Mouse (Mus musculus): ENCODE measurements around the gene Faf2.
A peak's percentile ranks its signal among the peaks of the same experiment; 100 is the strongest.

The Faf2 gene

DNA sequence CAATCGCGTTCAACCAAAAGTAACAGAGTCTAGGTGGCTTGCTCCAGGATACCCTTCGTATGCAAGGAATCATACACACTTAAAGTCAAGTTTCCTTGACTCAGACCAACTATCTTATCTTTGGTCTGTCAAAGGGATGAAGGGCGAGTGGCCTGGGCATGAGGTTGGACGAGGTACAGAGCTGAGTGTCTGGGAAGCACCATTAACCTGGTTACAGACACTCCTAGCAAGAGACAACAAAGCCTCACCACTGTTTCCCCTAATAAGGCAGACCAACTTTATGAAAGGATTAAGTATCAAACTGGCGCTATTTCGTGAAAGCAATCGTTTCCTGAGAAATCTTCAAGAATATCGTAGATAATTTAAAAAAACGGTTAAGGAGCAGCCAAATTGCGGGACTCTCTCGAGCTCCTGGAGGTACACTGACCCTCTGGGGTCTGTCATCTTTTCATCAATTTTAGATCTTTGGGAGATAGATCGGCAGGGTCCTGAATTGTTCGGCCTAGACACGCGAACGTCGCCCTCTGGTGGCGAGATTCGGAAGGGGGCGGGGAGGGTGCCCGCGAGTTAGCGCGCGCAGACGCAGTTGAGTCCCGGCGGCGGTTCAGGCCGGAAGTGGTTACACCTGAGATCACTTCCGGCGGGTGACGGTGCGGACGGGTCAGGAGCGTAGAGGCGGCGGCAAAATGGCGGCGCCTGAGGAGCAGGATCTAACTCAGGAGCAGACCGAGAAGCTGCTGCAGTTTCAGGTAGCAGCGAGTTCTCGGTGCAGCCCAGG lies at the start of gene Faf2:
Gene Faf2 (plus strand): TSS at position 630 of the 778 bp plus-strand sequence.
- DNase-seq (ENCODE audit: low spot score): peak; percentile 93

DNA sequence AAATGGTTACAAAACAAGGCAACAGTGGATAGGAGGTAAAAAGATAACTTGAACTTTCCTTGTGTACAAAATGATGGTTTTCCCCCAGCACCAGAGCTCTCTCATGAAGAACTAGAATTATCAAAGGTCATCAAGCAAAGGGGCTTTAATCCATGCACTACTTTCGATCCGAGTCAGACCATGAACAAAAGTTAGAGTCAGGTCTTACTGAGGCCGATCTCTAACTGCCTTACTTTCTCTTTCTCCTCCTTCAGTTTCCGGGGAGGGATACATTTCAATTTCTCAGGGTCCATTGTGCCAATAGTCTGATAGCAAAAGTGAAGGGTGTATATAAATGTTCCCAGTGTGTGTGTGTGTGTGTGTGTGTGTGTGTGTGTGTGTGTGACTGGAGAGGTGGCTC lies 49.0 kb upstream of the Faf2 start:
- DNase-seq (ENCODE audit: low spot score): no peak

DNA sequence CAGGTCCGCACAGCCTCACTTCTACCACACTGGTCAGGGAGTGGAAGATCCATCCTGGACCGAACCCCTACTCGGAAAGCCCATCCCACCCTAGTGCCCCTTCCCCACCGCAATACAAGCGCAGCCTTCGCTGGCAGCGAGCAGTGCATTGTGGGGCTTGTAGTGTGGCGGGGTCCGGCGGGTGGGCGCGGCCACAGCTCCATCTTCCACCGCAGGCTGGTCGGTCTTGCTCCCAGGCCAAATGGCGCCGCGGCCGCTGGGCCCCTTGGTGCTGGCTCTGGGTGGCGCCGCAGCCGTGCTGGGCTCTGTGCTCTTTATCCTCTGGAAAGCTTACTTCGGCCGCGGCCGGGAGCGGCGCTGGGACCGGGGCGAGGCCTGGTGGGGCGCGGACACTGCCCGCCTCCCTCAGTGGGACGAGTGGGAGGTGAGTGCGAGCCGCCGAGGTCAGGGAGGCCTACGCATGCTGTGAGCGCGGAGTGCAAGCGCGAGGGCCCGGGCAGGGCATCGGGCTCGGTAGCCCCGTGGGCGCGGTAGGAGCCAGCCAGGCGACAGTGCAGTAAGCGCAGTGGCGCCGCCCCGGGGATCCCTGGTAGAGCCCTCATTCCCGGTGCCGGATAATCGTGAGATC lies 46.6 kb upstream of the Faf2 start, which contains the start of gene Arl10:
Gene Arl10 (plus strand): TSS at position 162 of the 628 bp plus-strand sequence.
- no peak for DNase-seq (ENCODE audit: low spot score)

DNA sequence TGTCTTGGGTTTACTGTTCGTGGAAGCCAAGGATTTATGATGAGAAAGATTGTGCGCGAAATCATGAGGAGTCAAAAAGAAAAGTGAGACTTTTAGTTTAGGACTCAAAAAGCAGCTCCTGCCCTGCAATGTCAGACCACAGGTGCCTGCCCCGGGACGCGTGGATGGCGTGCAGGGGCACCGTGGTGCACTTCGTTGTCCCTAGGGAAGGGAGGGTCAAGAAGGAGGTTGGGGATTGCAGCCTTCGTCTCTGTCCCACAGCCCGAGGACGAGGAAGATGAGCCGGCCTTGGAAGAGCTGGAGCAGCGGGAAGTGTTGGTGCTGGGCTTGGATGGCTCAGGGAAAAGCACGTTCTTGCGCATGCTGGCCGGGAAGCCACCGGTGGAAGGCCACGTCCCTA lies 46.1 kb upstream of the Faf2 start:
- no peak for DNase-seq (ENCODE audit: low spot score)

DNA sequence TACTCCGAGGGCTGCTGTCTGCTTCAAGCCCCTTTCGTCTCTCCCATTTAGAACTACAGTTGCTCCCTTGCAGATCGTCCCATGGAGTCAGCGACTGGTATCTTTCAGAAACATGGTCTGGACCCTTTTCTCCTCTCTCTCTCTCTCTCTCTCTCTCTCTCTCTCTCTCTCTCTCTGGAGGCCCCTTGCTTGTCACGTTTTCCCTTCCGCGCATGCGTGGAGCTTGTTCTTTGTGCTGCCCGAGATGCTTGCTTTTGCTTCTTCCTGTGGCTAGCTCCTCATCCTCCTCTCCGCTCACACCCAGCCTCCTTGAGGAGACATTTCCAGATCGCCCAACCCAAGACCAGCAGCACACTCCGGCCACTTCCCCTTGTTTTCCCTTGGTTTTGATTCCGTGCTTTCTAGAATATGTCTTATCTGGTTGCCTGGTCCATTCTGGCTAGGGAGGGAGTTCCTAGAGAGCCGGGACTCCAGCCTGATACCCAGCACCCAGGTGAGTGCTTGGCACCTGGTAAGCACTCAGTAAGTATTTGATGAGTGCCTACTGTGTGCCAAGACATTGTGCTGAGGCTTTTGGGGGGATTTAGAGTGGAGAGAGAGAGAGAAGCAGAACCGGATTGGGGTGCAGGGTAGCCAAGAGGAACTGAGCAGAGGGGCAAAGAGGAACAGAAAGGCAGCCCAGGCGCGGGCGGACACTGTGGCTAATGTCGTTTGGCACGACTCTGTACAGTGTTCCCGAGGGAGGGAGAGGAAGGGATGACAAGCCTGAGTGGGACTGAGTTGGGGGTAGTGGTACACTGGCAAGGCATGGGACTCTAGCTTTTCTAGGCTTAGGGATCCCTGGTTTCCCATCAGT lies 43.7 kb upstream of the Faf2 start:
- DNase-seq (ENCODE audit: low spot score): no peak

DNA sequence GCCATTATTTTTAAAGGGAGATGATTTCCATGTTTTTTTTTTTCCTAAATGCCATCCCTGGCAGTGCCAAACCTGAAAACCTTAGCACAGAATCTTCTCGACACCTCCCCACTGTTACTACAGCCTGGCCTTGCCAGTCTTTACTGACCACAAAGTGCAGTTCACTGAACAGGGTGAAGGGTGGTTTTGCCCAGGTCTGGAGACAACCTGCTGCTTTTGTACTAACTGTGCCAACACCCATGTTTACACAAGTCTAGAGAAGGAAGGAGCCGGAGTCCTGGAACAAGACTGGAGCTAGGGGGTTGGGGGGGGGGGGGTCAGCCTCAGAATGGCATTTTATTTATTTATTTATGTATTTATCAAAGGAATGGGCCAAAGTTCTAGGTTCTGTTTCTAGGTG lies 40.2 kb upstream of the Faf2 start:
- no peak for DNase-seq (ENCODE audit: low spot score)

DNA sequence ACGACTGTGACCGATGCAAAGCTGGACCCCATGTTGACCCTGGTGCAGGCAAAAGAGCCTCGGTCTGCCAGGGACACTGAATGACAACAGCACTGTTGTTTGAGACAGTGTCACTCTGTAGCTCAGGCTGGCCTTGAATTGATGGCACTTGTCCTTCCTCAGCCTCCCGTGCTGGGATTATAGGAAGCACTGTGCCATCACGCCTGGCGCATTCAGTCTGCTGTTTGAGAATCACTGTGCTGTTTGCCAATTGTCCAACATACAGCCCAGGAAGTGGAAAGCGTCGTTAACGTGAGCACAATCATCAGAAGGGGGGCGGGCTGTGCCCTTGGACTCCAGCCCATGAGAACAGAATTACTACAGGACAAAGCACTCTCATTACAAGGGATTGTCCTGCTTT lies 39.5 kb upstream of the Faf2 start:
- DNase-seq (ENCODE audit: low spot score): no peak

DNA sequence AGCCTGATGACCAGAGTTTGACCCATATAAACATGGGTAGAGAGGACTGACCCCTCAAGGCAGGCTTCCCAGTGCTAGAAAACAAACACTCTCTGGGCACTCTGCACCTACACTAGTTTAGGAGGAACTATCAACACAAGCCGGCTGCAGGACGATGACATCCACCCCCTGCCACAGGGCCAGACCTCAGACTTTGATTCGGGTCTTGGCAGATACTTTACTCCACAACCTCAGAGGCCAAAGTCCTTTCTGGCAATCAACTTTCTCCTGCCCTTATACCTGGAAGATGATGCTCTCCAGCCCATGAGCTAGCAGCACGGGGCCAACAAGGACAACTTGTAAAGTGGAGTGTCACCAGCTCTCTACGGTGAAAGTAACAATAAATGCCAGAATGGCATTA lies 38.7 kb upstream of the Faf2 start:
- DNase-seq (ENCODE audit: low spot score): no peak

DNA sequence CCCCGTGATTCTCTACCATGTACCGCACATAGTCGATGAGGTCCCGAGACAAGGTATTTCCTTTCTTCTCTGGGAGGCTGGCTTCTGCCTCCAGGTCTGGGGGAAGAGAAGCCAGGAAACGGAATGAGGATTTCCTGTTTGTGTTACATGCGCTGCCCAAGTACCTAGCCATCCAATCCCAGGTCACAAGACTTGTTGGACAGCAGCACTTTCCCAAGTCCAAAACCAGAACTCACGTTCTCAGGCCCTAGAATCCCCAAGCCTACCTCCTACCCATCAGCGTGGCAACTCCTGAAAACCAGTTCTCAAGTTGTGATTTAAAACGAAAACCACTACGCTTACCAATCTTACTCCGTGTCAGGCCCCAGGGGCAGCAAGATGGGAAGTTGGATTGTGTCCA lies 35.8 kb upstream of the Faf2 start:
- DNase-seq (ENCODE audit: low spot score): no peak

DNA sequence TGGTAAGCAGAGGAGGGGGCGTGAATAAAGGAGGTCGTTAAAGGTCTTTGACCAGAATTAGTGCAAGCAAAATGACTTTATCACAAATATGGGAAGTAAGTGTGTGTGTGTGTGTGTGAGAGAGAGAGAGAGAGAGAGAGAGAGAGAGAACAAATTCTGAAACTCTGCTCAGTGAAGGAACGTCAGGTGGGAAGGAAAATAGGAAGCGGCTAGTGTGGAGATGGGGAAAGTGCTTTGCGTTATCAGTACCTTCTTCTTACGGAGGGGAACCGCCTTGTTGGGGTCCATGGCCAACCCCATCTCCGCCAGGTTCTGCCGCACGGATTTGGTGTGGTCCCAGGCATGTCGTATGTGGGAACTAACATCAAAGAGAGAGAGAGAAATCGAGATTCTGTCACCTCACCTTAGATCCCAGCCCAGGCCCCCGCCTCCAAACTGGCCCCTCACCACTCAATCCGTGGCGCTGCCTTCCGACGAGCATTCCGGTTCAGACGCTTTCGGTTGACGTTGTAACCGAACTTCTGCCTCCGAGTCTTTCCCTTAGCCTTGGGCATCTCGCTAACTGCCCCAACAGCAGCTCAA lies 32.1 kb upstream of the Faf2 start:
- DNase-seq (ENCODE audit: low spot score): no peak

DNA sequence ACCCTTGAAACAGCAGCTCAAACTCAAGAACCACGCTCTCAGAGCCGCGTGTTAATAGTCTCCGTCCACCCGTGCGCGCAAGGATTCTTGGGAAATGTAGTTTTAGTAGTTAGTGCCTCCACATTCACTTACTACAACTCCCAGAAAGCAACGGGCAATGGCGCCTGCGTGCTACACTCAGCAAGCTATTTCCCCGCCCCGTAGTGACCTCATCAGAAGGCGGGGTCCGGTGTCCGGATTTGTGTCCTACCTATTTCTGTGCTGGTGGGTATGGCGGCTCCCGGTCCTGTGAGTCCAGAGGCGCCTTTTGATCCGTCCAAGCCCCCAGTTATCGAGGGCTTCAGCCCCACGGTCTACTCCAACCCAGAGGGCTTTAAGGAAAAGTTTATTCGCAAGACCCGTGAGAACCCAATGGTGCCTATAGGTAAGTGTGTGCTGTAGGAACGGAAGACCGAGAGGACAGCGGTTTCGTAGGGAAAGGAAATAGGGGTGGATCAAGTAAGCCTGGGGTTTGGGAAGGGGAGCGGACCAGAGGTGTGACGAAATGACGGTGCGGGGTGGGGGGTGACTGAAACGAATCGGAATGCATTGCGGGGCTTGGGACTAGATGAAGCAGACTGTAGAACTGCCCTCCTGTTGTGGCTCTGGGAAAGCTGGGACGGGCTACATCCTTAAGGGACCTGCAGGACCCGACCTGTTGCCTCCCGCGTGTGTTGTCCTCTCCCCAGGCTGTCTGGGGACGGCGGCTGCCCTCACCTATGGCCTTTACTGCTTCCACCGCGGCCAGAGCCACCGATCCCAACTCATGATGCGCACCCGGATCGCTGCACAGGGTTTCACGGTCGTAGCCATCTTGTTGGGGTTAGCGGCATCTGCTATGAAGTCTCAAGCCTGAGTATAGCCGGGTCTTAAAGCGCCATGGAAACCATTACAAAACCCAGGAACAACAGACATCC lies 31.3 kb upstream of the Faf2 start, which contains the start of the genes Nop16 and Higd2a:
Gene Nop16 (minus strand): TSS at position 95 of the 956 bp plus-strand sequence.
Gene Higd2a (plus strand): TSS at position 212 of the 956 bp plus-strand sequence.
- DNase-seq (ENCODE audit: low spot score): peak; percentile 99

DNA sequence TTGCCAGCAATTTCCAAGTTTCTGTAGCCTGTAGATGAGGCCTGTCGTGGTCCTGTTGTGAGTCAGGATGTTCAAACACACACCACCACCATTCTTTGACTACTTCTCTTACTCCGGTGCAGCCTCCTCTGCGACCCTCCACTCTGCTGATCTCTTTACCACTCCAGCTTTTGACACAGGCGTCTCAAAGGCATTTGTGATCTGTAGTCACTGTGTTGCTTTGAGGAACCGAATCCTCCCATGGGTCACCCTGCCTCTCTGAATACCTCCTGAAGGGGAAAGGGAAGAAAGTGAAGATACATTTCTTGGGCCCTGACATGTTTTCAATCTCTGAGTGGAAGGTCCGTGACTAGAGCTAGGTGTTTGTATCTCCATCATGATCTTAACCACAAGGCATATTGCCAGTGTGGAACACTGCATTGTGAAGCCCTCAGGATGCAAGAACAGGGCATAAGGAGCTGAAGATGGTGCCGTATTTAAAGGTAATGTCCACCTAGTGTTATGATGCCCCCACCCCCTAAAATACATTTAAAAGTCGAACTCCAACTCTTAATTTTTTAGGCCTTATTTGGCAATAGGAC lies 29.7 kb upstream of the Faf2 start:
- no peak for DNase-seq (ENCODE audit: low spot score)

DNA sequence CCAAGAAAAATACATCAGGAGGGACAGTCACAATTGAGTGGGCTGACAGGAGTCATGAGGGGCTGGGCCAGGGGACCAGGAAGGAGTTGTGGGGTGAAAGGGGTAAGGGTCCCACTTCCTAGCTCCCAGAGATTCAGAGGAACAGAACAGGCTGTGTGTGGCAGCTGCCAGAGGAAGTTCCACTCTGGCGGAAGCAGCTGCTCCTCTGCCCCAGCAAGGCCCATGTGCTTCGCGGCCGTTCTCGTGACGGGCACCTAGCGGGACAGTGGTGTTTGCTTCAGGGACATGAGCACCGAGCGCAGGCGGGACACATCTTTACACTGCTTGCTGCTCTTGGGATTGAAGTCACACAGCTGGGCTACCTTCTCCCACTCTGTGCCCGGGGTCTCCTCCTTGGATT lies 28.0 kb upstream of the Faf2 start:
- DNase-seq (ENCODE audit: low spot score): no peak

DNA sequence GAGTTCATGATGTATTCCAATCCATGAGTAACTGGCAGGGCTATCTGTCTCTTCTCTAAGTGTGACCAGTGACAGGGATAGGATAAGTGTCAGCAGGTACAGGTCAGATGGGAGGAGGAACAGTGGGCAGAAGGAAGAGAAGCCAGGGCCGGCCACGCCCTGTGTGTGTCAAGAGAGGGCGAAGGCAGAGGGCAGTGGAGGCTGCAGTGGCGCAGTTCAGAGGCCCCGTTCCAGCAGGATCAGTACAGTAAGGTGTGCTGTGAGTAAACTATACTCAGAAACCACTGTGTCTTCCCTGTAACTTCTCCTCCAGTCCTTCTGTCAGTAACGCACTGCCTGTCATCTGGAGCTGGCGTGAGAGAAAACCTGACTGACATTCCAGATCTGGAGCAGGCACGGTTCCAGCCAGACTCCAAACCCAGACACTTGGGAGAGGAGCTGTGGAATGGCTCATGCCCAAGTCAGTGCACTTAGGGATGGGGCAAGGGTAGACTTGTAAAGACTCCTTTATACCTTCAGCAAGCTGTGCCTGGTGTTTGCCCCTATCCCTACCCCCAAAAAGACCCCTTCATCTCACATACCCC lies 25.4 kb upstream of the Faf2 start:
- no peak for DNase-seq (ENCODE audit: low spot score)

DNA sequence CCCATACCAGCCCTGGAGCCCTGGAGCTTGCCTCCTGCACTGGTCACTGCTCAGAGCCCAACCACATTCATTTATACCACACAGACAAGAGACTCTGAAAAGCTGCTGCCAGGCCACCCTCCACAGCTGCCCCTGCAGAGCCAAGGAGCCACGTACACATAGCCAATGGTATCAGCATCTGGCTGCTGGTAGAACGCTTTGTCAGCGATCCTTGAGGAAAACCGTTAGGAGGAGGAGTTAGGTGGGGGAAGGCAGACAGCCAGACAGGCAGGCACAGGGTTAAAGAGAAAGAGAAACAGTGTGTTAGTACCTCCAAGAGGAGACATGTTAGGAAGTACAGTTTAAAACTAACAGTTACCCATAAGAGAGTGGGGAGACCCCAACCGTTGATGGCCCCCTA lies 24.7 kb upstream of the Faf2 start:
- no peak for DNase-seq (ENCODE audit: low spot score)

DNA sequence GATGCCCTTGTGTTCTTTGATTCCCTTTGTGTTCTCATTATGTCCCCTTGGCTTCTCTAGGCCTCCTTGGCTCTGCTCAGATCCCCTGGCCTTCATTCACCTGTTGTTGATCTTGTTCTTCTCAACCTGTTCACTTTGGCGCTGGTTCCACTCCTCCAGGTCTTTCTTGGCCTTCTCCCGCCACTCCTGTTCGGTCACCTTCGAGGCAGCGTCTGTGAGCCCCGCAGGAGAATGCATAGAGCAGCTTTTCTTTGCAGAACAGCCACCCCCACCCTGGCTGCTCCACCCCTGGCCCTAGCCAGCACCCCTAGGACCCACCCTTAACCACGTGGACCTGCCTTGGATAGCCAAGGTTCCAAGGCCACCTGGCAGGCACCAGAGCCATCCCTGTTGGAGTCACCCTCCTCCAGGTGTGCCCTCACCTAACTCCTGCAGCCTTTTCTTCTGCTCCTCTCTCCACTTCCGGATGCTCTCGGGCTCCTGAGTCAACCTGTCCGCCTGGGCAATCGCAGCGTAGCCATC lies 22.9 kb upstream of the Faf2 start:
- no peak for DNase-seq (ENCODE audit: low spot score)

DNA sequence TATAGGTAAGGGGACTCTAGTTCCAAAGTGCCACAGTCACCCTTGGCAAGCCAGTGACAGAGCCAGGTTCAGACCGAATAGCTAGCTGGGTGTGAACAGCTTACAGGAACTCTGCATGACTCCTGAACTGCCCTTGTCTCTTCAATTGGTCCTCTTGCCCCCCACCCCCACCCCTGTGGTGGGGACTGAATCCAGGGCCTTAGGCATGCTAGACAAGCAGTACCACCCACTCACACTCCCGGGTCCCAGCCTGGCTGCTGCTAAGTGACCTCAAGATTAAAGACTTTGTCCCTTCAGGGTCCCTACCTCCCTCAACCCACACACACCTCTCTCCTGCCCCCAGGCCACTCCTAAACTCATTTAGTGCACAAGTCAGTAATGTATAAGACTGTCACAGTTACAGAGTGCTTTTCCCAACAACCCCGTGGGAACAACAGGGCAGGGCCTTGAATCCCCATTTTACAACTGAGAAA lies 18.9 kb upstream of the Faf2 start:
- DNase-seq (ENCODE audit: low spot score): no peak

DNA sequence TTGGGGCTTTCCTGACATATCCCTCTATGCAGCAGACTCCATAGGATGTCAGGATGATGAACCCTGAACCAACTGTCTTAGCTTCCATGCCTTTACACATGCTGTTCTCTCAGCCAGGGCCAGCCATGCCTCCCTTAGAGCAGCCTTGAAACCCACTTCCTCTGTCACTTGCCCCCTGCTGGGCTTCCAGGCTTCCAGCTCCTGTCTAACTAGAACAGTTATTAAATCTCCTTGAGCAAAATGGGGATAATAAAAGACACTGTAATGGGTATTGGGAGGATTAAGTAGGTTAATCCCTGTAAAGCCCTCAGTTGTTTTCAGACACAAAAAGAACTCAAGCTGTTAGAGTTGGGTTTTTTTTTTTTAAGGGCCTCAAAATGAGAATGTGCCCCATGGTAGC lies 18.1 kb upstream of the Faf2 start:
- no peak for DNase-seq (ENCODE audit: low spot score)

DNA sequence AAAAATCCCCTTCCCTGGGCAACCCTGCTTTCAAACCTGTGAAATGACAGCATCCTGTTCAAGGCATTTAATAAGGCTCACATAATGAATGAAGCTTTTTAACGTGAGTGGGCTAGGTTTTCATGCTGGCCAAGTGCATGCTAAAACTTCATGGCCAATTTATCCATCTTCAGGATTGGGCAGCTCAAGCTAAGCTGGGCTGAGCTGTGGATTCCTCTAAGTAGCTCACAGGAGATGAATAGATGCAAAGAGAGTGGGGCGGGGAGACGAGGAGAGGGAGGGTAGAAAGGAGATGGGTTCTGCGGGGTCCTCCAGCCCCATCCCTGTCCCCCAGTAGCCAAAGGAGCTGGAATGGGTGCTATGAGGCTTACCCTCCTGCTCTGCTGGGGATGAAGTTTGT lies 17.4 kb upstream of the Faf2 start:
- no peak for DNase-seq (ENCODE audit: low spot score)

DNA sequence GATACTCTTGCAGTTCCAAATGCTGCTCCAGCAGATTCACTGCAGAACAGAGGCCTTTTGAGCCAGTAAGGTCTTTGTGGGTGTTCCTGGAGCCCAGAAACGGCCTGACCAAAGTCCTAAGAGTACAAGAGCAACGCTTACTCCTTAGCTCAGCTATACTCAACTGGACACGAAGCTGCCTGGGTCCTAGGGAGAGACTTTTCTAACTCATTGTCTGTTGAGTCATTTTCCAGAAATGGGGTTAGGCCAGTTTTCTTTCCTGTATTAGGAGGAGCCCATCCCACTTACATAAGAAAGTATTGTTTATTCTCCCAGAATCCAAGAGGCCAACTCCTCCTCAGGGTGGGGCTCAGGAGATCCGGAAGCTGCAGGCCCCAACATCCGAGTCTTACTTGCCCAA lies 16.2 kb upstream of the Faf2 start:
- DNase-seq (ENCODE audit: low spot score): no peak

All from c-Kit-positive CD71-positive TER-119-positive erythroid progenitor cells, embryonic 14.5 days (primary cell).